Mouse (Mus musculus) layer of hippocampus, postnatal 36 days (tissue): Measurements from ENCODE around the gene Smarcd1. TPM values are rescaled to one million over a fixed set of nuclear protein-coding genes. Genes with fewer than 3 reads are reported as not detected.
A peak's percentile ranks its signal among the peaks of the same experiment; 100 is the strongest.

ENCODE experiments used
- DNase-seq, 2 experiments: peaks; one replicate each; pipeline ENCODE4 v3.0.0; 2022
- total RNA-seq, 2 experiments: library from RNA; stranded (reverse); gene quantifications; 2 replicates each; pipeline ENCODE4 v1.2.3; 2021

Gene Smarcd1
- total RNA-seq = 100 to 1,000 TPM; 106 to 109 TPM

GRCm38 (mm10) chr15:99701999-99702900 is at the start of gene Smarcd1:
Gene Smarcd1 (plus strand): TSS chr15:99702129.
- peak; percentile 94 for DNase-seq

GRCm38 (mm10) chr15:99653291-99653690 is 48.6 kb upstream of the Smarcd1 start:
- DNase-seq = no peak

GRCm38 (mm10) chr15:99653876-99654275 is 48.1 kb upstream of the Smarcd1 start:
- no peak for DNase-seq

- no peak for DNase-seq
These were observed 46.0 kb upstream of the Smarcd1 start for GRCm38 (mm10) chr15:99655956-99656355.

- no peak for DNase-seq
These were observed 43.5 kb upstream of the Smarcd1 start for GRCm38 (mm10) chr15:99658437-99658836.

GRCm38 (mm10) chr15:99661121-99661830 is 40.7 kb upstream of the Smarcd1 start:
- DNase-seq = no peak

- no peak for DNase-seq
These were observed 39.6 kb upstream of the Smarcd1 start for GRCm38 (mm10) chr15:99662371-99662770.

- peak; percentile 62 to 67 for DNase-seq
These were observed 37.8 kb upstream of the Smarcd1 start for GRCm38 (mm10) chr15:99663964-99664599.

GRCm38 (mm10) chr15:99664600-99665451 is 37.1 kb upstream of the Smarcd1 start:
- DNase-seq = peak; percentile 74 to 79

- DNase-seq = no peak
These were observed 34.4 kb upstream of the Smarcd1 start for GRCm38 (mm10) chr15:99667544-99667943.

- peak; percentile 71 to 72 for DNase-seq
These were observed 33.0 kb upstream of the Smarcd1 start for GRCm38 (mm10) chr15:99668881-99669280.

- no peak for DNase-seq
These were observed 32.5 kb upstream of the Smarcd1 start for GRCm38 (mm10) chr15:99669392-99669791.

GRCm38 (mm10) chr15:99670154-99670821 is 31.6 kb upstream of the Smarcd1 start, which contains the start of gene Asic1:
Gene Asic1 (plus strand): TSS chr15:99670368.
- DNase-seq = peak; percentile 70 to 76

GRCm38 (mm10) chr15:99670964-99671670 is 30.8 kb upstream of the Smarcd1 start:
- DNase-seq = no peak

GRCm38 (mm10) chr15:99671783-99672182 is 30.1 kb upstream of the Smarcd1 start:
- no peak for DNase-seq

GRCm38 (mm10) chr15:99674866-99675265 is 27.1 kb upstream of the Smarcd1 start:
- DNase-seq = no peak

- no peak for DNase-seq
These were observed 24.8 kb upstream of the Smarcd1 start for GRCm38 (mm10) chr15:99677089-99677488.

GRCm38 (mm10) chr15:99678063-99678800 is 23.7 kb upstream of the Smarcd1 start:
- no peak for DNase-seq

GRCm38 (mm10) chr15:99679008-99679407 is 22.9 kb upstream of the Smarcd1 start:
- DNase-seq = no peak

- no peak for DNase-seq
These were observed 19.0 kb upstream of the Smarcd1 start for GRCm38 (mm10) chr15:99682880-99683279.
